Mouse (Mus musculus) kidney, embryonic 14.5 days (tissue): ENCODE measurements around the gene Amy2a1. TPM values are rescaled to one million over a fixed set of nuclear protein-coding genes. Genes with fewer than 3 reads are reported as not detected.
"Not testable (repeated sequence)": the region's sequence is repeated elsewhere in the genome, so short reads cannot be mapped to it uniquely, and the experiment has no call there.

ENCODE experiments used
- ATAC-seq: fragments of 200-750 bp; cut with Nextera tagmentation; 2 replicates; pipeline ENCODE4 v1.8.0; 2017; ENCODE audit warnings: moderate number of reproducible peaks, mild to moderate bottlenecking, moderate TSS enrichment, moderate library complexity; ENCODE audit not compliant: low FRiP score, low TSS enrichment
- H3K27ac ChIP-seq: fragments of 300-500 bp; sonication (generic); 2 replicates; pipeline ENCODE4 v1.5.1; 2014; ENCODE audit warnings: low read depth, mild to moderate bottlenecking, low read length, moderate library complexity, mixed read lengths
- H3K27me3 ChIP-seq: fragments of 300-500 bp; sonication (generic); 2 replicates; pipeline ENCODE4 v1.6.1; 2014; ENCODE audit warnings: mild to moderate bottlenecking, low read length; ENCODE audit not compliant: control insufficient read depth, insufficient read depth
- H3K36me3 ChIP-seq: fragments of 300-500 bp; sonication (generic); 2 replicates; pipeline ENCODE4 v1.6.1; 2014; ENCODE audit warnings: low read length, mixed read lengths; ENCODE audit not compliant: control insufficient read depth, insufficient read depth
- H3K4me1 ChIP-seq: fragments of 300-500 bp; sonication (generic); 2 replicates; pipeline ENCODE4 v1.6.1; 2014; ENCODE audit warnings: low read length, mixed read lengths; ENCODE audit not compliant: control insufficient read depth, insufficient read depth
- H3K4me2 ChIP-seq: fragments of 300-500 bp; sonication (generic); replicated peaks from 2 replicates; pipeline ENCODE4 v1.6.1; 2014; ENCODE audit warnings: low read depth, mild to moderate bottlenecking, low read length
- H3K4me3 ChIP-seq: fragments of 300-500 bp; sonication (generic); 2 replicates; pipeline ENCODE4 v1.5.1; 2014; ENCODE audit warnings: mild to moderate bottlenecking, low read length
- H3K9ac ChIP-seq: fragments of 300-500 bp; sonication (generic); 2 replicates; pipeline ENCODE4 v1.6.1; 2014; ENCODE audit warnings: low read depth, mild to moderate bottlenecking, low read length, moderate library complexity
- H3K9me3 ChIP-seq: fragments of 300-500 bp; sonication (generic); 2 replicates; pipeline ENCODE4 v1.6.1; 2016; ENCODE audit warnings: low read length; ENCODE audit not compliant: control insufficient read depth
- WGBS: fragments of 180-500 bp; shearing (Covaris S2); extraction: QIAGEN DNeasy Blood & Tissue Kit; methylation state at CpG from one replicate; pipeline ENCODE4 v1.1.7; 2014; 5-methylcytosine and 5-hydroxymethylcytosine counted together
- polyA plus RNA-seq: library from polyadenylated mRNA; unstranded; fragments of >200 nt; fragmentation: Nextera tagmentation; extraction: Ambion mirVana; gene quantifications from 2 replicates; pipeline ENCODE4 v1.2.1, GENCODE M21; 2014

The Amy2a1 gene
- not detected in 2 replicates for polyA plus RNA-seq

DNA sequence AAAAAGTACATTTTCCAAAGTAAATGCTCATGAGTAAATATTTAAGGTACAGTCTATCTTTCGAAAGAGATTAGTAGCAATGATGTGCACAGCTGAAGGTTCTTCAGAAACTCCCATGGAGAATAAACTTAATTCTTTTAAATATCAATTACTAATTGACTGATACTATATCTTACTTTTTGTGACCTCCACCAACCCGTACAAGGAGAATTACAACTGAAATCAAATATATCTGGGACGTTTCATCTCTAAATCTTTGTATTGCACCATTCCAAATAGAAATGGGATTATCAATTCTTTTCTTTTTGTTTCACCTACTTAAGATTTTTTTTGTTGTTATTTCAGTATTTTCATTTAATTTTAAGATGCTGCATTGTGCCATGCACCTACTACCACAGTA, at the start of gene Amy2a1:
Gene Amy2a1 (minus strand): TSS at position 101 of the 400 bp plus-strand sequence.
- H3K27ac ChIP-seq, H3K9ac ChIP-seq, H3K4me2 ChIP-seq, ATAC-seq, H3K36me3 ChIP-seq, H3K4me1 ChIP-seq, H3K27me3 ChIP-seq, H3K4me3 ChIP-seq, H3K9me3 ChIP-seq: not testable (repeated sequence)
- WGBS = 96% methylated on average over 3 of the region's 3 CpGs

DNA sequence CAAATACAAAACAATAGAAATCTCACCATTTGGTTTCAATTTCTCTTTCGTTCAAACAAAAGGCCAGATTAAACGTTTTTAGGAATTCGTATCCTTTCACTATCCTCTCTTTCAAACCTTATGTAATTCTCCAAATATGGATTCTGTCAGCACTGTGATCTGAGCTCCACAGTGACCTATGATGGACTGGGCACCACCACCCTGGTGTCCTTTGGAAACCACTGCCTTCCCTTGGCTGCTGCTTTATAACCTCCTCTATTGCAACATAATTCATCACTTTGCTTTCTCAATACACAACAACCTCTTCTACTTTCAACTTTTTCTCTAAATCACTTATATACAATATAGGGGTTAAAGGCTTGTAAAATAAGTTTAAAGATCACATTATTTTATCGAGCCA, 42.4 kb upstream of the Amy2a1 start:
- WGBS = 65% methylated on average over 4 of the region's 4 CpGs
- no peak for ATAC-seq
- H3K9me3 ChIP-seq = no peaks in the 10 kb centered on the region
- H3K27ac ChIP-seq = no peak overlapping the region
- no peaks in the 10 kb centered on the region for H3K4me1 ChIP-seq
- no peak overlapping the region for H3K4me3 ChIP-seq
- H3K36me3 ChIP-seq = no peaks in the 10 kb centered on the region
- no peak overlapping the region for H3K9ac ChIP-seq
- H3K4me2 ChIP-seq = no peak overlapping the region
- H3K27me3 ChIP-seq = no peaks in the 10 kb centered on the region

DNA sequence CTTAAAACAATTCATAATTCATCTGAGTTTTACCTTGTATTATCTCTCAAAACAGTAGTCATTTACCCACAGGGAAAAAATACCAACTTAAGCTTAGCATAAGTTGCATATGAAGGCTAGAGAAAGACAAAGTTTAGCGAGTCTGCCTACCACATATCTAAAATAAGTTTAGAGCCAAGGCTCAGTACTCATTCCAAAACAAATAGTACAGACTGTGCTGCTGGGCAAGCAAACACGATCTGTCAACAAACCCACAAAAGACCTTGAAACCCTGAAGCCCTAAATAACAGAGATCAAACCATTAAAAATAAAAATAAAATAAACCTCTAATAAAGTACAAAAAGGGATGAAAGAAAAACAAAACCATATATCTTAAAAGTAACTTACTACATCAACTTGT, 41.9 kb upstream of the Amy2a1 start:
- 40% methylated on average over 2 of the region's 2 CpGs for whole genome bisulfite sequencing
- no peaks in the 10 kb centered on the region for H3K9me3 ChIP-seq
- no peaks in the 10 kb centered on the region for H3K36me3 ChIP-seq
- no peak overlapping the region for H3K27ac ChIP-seq
- H3K4me2 ChIP-seq = no peak overlapping the region
- H3K27me3 ChIP-seq = no peaks in the 10 kb centered on the region
- H3K9ac ChIP-seq = no peak overlapping the region
- no peak overlapping the region for H3K4me3 ChIP-seq
- ATAC-seq = no peak
- H3K4me1 ChIP-seq = no peaks in the 10 kb centered on the region

DNA sequence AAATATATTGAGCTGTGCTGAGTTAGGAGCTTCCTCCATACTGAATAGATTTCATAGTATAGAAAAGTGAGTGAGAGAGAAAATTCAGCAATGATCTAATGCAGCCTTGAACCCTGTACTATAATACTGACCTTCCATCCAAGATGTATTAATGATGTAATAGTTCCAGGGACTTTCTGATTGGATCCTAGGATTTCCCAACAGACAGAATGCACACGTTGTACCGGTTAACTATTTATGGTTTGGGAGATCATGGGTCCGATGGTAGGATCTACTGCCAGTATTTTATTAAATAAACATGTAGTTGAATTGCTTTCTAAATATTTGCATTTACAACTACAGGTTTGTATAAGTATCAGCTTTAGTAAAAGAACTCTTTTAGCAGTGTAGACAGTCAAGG, 39.9 kb upstream of the Amy2a1 start:
- no peak overlapping the region for H3K4me2 ChIP-seq
- H3K27ac ChIP-seq = no peak overlapping the region
- no peaks in the 10 kb centered on the region for H3K27me3 ChIP-seq
- no peak overlapping the region for H3K9ac ChIP-seq
- no peak for ATAC-seq
- H3K4me3 ChIP-seq = no peak overlapping the region
- H3K36me3 ChIP-seq = no peaks in the 10 kb centered on the region
- no peaks in the 10 kb centered on the region for H3K4me1 ChIP-seq
- 80% methylated on average over 3 of the region's 3 CpGs for WGBS
- H3K9me3 ChIP-seq = peaks cover 3% of the 10 kb centered on the region; the same call in 1 of the 2 replicates

DNA sequence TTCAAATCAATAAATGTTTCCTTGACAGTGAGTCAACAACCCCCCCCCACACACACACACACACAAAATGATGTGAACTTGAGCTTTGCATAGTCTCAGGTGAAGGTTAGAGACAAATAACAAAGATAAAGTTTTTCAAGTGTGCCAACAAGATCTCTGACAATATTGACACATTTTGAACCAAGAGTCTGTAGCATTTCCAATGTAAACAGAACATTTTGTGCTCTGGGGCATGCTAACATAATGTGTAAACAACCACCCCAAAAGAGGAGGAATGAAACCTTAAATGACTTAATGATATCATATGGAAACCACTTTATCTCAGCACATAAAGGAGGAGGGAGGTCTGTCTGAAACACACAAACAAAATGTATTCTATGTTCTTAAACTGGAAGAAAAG, 7.5 kb upstream of the Amy2a1 start:
- Histone ChIP-seq H3K27ac (no peak overlapping the region), H3K4me3 (no peak overlapping the region), H3K4me1 (no peaks in the 10 kb centered on the region), H3K4me2 (no peak overlapping the region), H3K27me3 (no peaks in the 10 kb centered on the region), H3K9me3 (no peaks in the 10 kb centered on the region), H3K9ac (no peak overlapping the region), H3K36me3 (no peaks in the 10 kb centered on the region)
- ATAC-seq = no peak

Other genes starting within 250 kb of the Amy2a1 start
- not detected in 2 replicates for gene Amy2a4, start 241.0 kb downstream of the Amy2a1 start, polyA plus RNA-seq
- not detected in 2 replicates for gene Amy2a3, start 208.4 kb downstream of the Amy2a1 start, polyA plus RNA-seq
- gene Amy2a2, start 175.8 kb downstream of the Amy2a1 start, polyA plus RNA-seq = not detected in 2 replicates
- 0.39 and 0.96 TPM in 2 replicates for gene Amy1, start 74.3 kb upstream of the Amy2a1 start, polyA plus RNA-seq
- 39.9 and 41.7 TPM in 2 replicates for gene Rnpc3, start 97.7 kb upstream of the Amy2a1 start, polyA plus RNA-seq